Mouse (Mus musculus): ENCODE measurements around the gene Tex29.

The Tex29 gene

DNA sequence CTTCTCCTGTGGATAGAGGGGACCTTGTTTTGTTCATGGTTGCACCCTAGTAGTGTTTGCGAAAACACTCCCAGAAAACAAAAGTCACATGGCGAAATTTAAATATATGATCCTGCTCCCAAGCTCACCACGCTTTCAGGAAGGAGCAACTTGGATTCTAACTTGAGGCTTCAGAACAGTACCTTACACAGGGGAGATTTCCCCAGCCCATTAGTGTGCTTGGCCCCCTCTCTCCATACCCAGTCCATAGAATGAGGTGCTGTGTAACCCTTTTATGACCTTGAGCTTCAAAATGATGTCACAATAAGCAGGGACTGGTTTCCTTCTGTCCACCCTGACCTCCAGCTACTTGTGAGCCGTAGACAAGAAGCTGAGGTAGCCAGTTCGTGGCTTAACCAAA is at the start of gene Tex29:
TSS of gene Tex29 (plus strand) at position 301 of the 400 bp plus-strand sequence.
- no peaks in the 10 kb centered on the region for H3K27me3 ChIP-seq (ENCODE audit: control insufficient read depth, insufficient read depth, low read length, poor library complexity, severe bottlenecking)
- no peak for DNase-seq (ENCODE audit: low read depth, low spot score)
- no peaks in the 10 kb centered on the region for H3K36me3 ChIP-seq (ENCODE audit: control insufficient read depth, insufficient read depth, low read length, poor library complexity, severe bottlenecking)

DNA sequence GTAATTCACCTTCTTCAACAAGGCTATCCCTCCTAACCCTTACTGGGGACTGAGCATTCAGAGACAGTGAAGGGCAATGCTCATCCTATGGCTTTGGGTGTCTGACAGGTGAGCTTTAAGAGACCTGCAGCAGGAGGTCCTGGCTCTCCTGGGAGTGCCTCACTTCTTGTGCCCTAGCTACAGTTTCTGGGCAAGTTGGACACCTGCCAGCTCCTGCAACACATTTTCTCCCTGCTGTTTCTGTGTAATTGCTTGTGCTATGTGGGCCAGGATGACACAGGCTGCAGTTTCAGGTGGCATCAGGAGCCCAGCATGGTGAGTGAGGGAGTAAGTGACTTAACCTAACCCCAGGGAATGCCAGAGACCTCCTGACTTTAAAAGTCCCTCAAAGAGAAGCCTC is 45.3 kb upstream of the Tex29 start:
- no peak for DNase-seq (ENCODE audit: low read depth, low spot score)
- Histone ChIP-seq H3K36me3 (ENCODE audit: control insufficient read depth, insufficient read depth, low read length, poor library complexity, severe bottlenecking) (peaks cover 1% of the 10 kb centered on the region; the same call in 1 of the 2 replicates), H3K27me3 (ENCODE audit: control insufficient read depth, insufficient read depth, low read length, poor library complexity, severe bottlenecking) (no peaks in the 10 kb centered on the region)

DNA sequence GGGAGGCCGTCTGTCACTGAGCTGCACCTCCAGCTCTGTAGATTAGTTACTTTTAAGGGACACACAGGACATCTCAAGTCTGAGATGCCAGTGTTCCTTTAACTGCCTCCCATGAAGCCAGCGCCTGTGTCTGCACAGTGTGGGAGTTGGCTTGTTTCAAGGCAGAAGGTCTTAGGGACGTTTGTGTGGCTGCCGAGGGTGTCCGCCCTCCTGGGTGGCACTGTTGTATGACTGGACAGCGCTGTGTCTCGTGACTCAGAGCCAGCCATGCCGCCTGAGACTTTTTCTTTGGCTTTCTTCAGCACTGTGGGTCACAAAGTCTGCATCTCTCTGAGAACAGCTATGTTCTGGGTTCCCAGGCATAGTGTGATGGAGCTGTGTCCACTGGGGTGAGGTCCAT is 43.1 kb upstream of the Tex29 start:
- Histone ChIP-seq H3K27me3 (ENCODE audit: control insufficient read depth, insufficient read depth, low read length, poor library complexity, severe bottlenecking) (no peaks in the 10 kb centered on the region), H3K36me3 (ENCODE audit: control insufficient read depth, insufficient read depth, low read length, poor library complexity, severe bottlenecking) (peaks cover 2% of the 10 kb centered on the region)
- DNase-seq (ENCODE audit: low read depth, low spot score): no peak

DNA sequence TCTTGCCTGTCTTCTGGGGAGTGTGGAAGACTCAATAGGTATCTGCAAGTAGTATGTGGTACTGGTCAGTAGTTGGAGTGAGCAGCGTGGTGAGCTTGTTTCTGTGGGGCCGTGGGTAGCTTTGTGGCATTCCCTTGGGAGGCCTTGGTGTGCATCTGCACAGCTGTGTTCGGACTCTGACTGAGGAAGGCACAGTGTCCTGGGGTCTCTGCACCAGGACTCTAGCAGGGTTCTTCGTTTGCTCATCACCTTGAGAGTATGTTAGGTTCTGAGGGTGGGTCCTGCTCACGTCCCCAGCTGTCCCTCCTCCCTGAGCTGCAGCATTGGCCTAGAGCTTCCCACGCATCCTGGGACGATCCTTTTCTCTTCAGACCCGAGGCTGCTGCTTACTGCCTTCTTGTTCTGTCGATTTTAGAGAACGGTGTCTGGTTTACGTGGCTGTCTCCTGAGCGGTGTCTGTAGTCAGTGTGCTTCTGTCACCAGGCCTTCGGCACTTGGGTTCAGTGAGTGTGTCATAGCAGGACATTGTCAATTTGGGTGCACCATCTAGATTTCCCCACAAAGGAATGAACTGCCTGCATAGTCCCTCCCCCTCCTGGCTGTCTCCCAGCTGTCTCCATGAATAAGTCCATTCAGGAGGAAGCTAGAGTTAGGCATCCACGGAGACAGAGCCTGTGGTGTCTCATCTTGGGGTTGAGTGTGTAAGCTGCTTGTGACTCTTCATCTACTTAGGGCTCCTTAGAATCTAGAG is 42.4 kb upstream of the Tex29 start:
- peaks cover 2% of the 10 kb centered on the region for H3K36me3 ChIP-seq (ENCODE audit: control insufficient read depth, insufficient read depth, low read length, poor library complexity, severe bottlenecking)
- DNase-seq (ENCODE audit: low read depth, low spot score): no peak
- H3K27me3 ChIP-seq (ENCODE audit: control insufficient read depth, insufficient read depth, low read length, poor library complexity, severe bottlenecking): no peaks in the 10 kb centered on the region

DNA sequence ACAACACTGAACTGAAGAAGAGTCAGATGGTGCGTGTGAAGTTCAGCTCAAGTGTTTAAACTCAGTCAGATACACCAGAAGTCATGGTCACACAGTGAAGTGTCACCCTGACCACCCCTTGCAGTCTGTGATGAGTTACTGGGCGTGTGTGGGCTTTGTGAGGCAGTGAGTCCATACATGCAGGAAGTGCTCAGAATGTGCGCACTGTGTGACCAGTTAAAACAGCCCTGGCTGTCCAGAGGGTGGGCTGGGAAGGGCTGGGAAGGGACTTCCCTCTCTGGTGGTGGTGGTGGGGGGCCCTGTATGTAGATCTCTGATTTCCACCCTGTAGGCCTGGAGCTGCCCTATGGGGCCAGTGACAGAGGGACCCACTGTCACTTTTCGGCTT is 41.8 kb upstream of the Tex29 start:
- Histone ChIP-seq H3K27me3 (ENCODE audit: control insufficient read depth, insufficient read depth, low read length, poor library complexity, severe bottlenecking) (no peaks in the 10 kb centered on the region), H3K36me3 (ENCODE audit: control insufficient read depth, insufficient read depth, low read length, poor library complexity, severe bottlenecking) (peaks cover 2% of the 10 kb centered on the region)
- DNase-seq (ENCODE audit: low read depth, low spot score): no peak

DNA sequence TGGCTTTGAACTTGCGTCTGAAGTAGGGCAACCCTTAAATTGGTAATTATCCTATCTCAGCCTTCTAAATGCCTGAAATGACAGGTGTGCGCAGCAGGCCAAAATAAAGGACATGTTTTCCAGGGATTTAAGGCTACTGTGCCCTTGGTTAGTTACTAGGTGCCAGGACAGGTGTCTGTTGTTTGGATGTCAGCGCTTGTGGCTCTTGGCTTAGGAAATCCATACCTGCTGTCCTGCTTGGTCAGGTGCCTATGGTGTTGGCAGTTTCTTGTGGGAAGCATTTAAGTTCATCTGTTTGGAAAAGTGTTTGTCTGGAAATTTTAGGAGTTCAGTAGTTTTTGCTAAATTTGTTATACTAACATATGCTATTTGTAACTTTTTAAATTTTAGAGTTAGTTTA is 41.2 kb upstream of the Tex29 start:
- Histone ChIP-seq H3K27me3 (ENCODE audit: control insufficient read depth, insufficient read depth, low read length, poor library complexity, severe bottlenecking) (no peaks in the 10 kb centered on the region), H3K36me3 (ENCODE audit: control insufficient read depth, insufficient read depth, low read length, poor library complexity, severe bottlenecking) (peaks cover 2% of the 10 kb centered on the region)
- no peak for DNase-seq (ENCODE audit: low read depth, low spot score)

DNA sequence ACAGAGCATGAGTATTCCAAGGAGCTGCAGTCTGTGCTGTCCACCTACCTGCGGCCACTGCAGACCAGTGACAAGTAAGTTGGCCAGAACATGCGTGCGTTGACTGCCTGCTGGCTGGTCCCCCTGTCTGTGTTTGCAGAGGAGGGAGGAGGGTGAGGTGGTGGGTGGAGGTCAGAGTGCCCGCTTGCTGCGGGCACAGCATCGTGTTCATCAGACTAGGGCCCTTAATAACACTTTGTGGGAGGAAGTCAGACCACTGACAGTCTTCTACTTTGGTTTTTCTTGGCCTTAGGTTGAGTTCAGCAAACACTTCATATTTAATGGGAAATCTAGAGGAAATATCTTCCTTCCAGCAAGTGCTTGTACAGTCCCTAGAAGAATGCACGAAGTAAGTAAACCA is 39.8 kb upstream of the Tex29 start:
- H3K36me3 ChIP-seq (ENCODE audit: control insufficient read depth, insufficient read depth, low read length, poor library complexity, severe bottlenecking): peaks cover 2% of the 10 kb centered on the region
- DNase-seq (ENCODE audit: low read depth, low spot score): no peak
- no peaks in the 10 kb centered on the region for H3K27me3 ChIP-seq (ENCODE audit: control insufficient read depth, insufficient read depth, low read length, poor library complexity, severe bottlenecking)

DNA sequence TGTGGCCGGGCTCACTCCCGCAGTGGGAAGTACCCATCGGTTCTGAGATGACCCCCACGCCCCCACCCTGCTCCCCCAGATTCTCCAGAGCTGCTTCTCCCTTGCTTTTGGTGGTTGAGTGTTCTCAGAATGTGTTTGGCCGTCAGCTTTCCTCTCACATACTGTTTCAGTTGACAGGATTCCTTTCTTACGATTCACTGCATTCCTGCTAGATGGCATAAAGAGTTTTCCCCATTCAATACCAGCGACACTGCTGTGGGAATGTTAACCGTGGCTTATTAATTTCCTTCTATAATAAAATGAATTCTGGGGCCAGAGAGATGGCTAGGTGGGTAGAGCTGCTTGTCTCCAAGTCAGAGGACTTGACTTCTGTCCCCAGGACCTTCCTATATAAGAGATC is 38.7 kb upstream of the Tex29 start:
- DNase-seq (ENCODE audit: low read depth, low spot score): no peak
- H3K36me3 ChIP-seq (ENCODE audit: control insufficient read depth, insufficient read depth, low read length, poor library complexity, severe bottlenecking): peaks cover 2% of the 10 kb centered on the region
- H3K27me3 ChIP-seq (ENCODE audit: control insufficient read depth, insufficient read depth, low read length, poor library complexity, severe bottlenecking): no peaks in the 10 kb centered on the region

DNA sequence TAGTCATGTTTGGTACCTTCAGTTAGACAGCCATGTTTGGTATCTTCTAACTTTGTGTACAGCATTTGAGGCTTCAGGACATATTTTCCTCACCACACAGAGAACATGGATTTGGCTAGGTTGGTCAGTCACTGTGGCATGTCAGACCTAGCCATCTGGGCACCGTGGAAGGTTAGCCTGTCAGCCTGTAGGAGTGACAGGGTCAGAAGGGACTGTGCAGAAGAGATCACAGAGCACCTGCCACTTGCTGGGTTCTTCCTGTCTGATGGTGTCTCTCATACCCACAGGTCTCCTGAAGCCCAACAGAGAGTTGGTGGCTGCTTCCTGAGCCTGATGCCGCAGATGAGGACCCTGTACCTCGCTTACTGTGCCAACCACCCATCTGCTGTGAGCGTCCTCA is 35.4 kb upstream of the Tex29 start:
- Histone ChIP-seq H3K27me3 (ENCODE audit: control insufficient read depth, insufficient read depth, low read length, poor library complexity, severe bottlenecking) (no peaks in the 10 kb centered on the region), H3K36me3 (ENCODE audit: control insufficient read depth, insufficient read depth, low read length, poor library complexity, severe bottlenecking) (peaks cover 2% of the 10 kb centered on the region)
- no peak for DNase-seq (ENCODE audit: low read depth, low spot score)

DNA sequence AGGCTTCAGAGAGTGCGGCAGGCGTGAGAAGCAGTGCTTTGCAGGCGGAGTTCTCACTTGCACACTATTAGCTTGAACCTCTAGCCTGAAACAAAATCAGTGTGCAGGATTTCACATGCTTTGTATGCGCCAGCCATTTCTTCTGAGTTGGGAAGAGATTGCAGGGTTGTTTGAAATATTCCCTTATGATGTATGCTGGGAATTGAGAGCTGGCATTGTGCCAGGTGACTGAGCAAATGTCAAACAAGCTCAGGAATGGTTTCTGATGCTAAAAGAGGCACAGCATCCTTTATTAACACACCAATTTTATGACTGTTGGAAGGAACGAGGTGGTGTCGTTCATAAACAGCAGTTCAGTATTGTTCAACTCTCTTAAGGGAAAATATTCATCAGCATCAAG is 34.0 kb upstream of the Tex29 start:
- DNase-seq (ENCODE audit: low read depth, low spot score): no peak
- peaks cover 6% of the 10 kb centered on the region for H3K36me3 ChIP-seq (ENCODE audit: control insufficient read depth, insufficient read depth, low read length, poor library complexity, severe bottlenecking)
- H3K27me3 ChIP-seq (ENCODE audit: control insufficient read depth, insufficient read depth, low read length, poor library complexity, severe bottlenecking): no peaks in the 10 kb centered on the region

DNA sequence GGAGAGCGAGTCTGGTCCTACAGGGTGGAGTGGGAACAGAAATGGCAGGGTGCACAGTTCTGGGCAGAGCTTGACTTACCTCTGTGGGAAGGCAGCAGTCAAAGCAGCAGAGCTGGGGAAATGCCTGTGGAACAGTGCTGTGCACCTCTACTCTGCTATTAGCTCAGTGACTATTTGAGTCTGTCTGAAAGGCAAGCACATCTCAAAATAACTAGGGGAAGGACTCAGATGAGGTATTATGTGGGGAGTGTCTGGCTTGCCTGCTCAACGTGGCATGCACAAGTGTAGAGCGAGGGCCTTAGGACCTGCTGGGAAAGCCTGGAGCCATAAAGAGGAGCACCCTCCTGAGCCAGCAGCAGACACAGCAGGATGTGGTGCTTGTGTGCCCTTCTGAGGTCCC is 32.9 kb upstream of the Tex29 start:
- no peak for DNase-seq (ENCODE audit: low read depth, low spot score)
- H3K36me3 ChIP-seq (ENCODE audit: control insufficient read depth, insufficient read depth, low read length, poor library complexity, severe bottlenecking): peaks cover 4% of the 10 kb centered on the region
- no peaks in the 10 kb centered on the region for H3K27me3 ChIP-seq (ENCODE audit: control insufficient read depth, insufficient read depth, low read length, poor library complexity, severe bottlenecking)

DNA sequence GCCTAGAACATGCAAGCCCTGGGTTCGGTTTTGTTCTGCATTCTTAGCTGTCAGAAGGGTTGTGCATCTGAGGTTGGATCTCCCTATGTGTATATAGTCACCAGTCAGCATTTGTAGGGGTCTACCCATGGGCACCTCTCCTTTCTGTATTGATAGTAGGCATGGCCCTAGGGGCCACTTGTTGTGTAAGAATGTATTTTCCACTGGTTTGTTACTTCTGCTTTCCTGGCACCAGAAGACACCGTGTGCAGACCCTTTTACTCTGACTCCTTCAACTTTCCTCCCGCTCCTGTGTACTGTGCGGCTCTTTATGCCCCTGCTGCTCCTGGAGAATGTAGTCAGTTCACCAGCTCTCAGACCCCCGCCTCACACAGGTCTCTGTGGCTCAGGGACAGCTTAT is 32.2 kb upstream of the Tex29 start:
- Histone ChIP-seq H3K36me3 (ENCODE audit: control insufficient read depth, insufficient read depth, low read length, poor library complexity, severe bottlenecking) (peaks cover 4% of the 10 kb centered on the region), H3K27me3 (ENCODE audit: control insufficient read depth, insufficient read depth, low read length, poor library complexity, severe bottlenecking) (no peaks in the 10 kb centered on the region)
- DNase-seq (ENCODE audit: low read depth, low spot score): no peak

DNA sequence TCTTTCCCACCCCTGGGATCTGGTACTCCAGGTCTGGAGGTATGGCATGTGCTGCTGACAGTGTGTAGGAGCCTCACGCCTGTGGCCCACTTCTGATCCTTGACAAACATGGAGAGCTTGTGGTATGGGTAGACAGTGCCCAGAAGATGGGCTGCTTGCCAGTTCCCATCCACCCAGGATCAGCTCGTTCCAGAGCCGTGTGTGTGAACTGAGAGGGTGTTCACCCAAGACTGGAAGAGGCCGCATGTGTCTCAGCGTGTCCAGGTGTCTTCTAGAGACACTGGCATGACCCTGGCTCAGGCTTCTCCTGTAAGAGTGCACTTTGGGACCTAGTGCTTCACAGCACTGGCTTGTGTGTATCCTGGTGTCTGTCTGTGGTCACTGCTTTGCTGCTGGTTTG is 29.8 kb upstream of the Tex29 start:
- Histone ChIP-seq H3K27me3 (ENCODE audit: control insufficient read depth, insufficient read depth, low read length, poor library complexity, severe bottlenecking) (no peaks in the 10 kb centered on the region), H3K36me3 (ENCODE audit: control insufficient read depth, insufficient read depth, low read length, poor library complexity, severe bottlenecking) (peaks cover 20% of the 10 kb centered on the region)
- DNase-seq (ENCODE audit: low read depth, low spot score): no peak

DNA sequence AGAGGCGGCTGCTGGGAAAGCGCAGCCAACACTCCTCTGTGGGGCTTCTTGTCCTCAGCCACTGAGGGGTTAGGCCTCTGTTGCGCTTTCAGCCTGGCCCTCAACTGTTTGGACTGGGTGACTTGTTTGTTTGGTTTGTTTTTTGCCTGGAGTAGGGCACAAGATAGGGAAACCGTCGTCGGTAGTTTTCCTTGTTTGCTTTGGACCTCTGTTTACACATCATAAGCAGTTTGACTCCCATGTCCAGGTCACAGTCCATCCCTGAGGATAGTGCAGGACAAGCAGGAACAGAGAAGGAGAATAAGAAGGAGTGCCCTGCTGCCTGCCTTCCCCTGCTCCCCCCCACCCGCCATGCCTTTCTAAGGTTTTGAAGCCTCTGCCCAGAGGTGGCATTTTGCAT is 26.5 kb upstream of the Tex29 start:
- Histone ChIP-seq H3K27me3 (ENCODE audit: control insufficient read depth, insufficient read depth, low read length, poor library complexity, severe bottlenecking) (no peaks in the 10 kb centered on the region), H3K36me3 (ENCODE audit: control insufficient read depth, insufficient read depth, low read length, poor library complexity, severe bottlenecking) (peaks cover 22% of the 10 kb centered on the region)
- DNase-seq (ENCODE audit: low read depth, low spot score): no peak

DNA sequence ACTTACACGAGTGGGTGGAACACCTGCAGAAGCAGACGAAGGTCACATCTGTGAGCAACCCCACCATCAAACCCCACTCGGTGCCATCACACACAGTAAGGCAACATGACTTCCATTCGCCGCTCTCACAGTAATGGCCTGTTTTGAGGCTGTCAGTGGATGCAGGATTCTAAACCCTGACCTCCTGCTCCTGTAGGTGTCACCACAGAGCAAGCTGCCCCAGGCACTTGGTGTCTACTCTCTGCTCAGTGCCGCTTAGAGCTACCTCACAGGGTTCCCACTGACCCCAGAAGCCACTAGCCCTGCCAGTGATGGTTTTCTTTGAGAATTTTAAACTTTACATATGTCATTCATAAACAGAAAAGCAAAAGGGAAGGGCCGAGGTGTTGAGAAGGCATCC is 25.1 kb upstream of the Tex29 start:
- Histone ChIP-seq H3K36me3 (ENCODE audit: control insufficient read depth, insufficient read depth, low read length, poor library complexity, severe bottlenecking) (peaks cover 20% of the 10 kb centered on the region), H3K27me3 (ENCODE audit: control insufficient read depth, insufficient read depth, low read length, poor library complexity, severe bottlenecking) (no peaks in the 10 kb centered on the region)
- DNase-seq (ENCODE audit: low read depth, low spot score): no peak

DNA sequence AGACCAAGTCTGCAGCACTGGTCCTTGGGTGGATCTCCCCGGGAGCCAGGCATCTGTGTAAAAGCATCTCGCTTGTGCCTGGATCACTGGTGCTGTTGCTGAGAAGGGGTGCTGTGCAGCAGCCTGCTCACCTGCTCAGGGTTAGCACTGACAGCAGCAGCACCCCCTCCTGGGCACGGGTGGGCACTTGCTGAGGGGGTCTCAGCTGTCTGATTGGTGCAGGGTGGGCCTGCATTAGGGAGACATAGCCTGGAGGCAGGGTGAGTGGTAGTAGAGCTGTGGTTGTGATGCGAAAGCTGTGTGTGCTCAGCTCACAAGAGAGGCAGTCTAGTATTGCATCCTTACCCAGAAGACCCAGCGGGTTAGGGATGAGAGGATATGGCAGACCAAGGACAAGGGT is 20.1 kb upstream of the Tex29 start:
- H3K36me3 ChIP-seq (ENCODE audit: control insufficient read depth, insufficient read depth, low read length, poor library complexity, severe bottlenecking): peaks cover 6% of the 10 kb centered on the region
- H3K27me3 ChIP-seq (ENCODE audit: control insufficient read depth, insufficient read depth, low read length, poor library complexity, severe bottlenecking): no peaks in the 10 kb centered on the region
- no peak for DNase-seq (ENCODE audit: low read depth, low spot score)

Measured in splenic B cell, adult 2 months (primary cell).